Mouse (Mus musculus) lung, postnatal 10 days (tissue): ENCODE results near the gene Hist1h4f.
A peak's percentile ranks its signal among the peaks of the same experiment; 100 is the strongest.

Experiments
- DNase-seq: peaks from one replicate; pipeline ENCODE4 v3.0.0; 2021

Hist1h4f gene

DNA sequence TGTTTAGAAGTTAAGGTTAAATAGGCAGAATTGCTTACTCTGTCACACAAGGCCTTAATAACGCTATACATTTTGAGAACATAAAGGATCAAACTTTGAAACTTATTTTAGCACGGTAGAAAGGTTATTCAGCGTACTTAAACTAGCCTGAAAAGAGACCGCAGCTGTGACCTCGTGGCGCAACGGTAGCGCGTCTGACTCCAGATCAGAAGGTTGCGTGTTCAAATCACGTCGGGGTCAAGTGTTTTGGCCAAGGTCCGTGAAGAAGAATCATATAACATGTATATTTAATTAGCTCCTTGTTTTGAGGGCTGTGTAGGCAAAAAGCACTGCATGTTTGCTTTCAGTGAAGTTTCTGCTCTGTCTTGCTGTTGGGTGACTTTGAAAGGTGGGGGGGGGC lies 45.1 kb downstream of the Hist1h4f start:
- DNase-seq = peak; percentile 30

DNA sequence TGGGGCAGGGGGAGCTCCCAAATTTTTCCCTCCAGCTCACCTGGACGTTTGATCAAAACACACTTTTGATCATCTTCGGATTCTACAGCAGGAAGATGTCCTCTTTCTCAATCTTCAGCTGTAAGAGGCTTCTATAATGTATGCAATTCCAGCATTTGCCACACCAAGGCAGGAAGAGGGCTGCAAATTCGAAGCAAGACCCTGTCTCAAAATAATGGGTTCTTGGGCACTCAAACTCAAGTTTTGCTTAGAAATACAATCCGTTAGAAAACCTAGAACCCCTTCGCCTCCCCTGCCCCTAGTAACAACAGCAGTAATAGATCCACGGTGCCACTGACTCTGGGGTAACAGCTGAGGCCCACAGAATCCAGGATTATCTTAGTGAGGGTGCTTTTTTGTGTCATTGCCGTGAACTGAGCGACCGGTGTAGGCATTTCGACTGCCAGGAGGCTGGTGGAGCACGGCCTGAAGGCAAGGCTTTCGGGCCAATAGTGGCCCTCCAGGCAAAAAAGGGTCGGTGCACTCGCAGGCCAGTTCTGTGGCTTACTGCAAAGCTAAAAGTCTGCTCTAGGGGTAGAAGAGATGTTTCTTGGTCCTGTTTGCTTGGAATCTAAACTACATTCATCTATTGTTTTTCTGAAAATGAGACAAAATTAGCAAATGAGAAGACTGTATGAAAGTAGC lies 45.6 kb downstream of the Hist1h4f start:
- DNase-seq = no peak

DNA sequence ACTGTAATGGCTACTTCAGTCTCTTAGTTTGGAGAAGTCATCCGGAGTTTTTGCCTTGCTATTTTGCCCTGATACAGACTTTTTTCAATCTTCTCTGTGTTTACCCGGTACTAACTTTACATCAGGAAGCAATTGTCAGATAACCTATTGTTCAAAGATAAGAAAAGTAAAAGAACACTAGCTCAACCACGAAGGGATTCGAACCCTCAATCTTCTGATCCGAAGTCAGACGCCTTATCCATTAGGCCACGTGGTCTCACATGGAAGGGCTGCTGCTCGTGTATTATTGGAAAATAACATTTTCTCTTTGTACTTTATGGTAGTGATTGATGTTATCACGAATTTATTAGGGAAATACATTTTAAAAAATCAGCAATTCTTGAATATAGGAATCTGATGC lies 47.7 kb downstream of the Hist1h4f start:
- DNase-seq = peak; percentile 49

DNA sequence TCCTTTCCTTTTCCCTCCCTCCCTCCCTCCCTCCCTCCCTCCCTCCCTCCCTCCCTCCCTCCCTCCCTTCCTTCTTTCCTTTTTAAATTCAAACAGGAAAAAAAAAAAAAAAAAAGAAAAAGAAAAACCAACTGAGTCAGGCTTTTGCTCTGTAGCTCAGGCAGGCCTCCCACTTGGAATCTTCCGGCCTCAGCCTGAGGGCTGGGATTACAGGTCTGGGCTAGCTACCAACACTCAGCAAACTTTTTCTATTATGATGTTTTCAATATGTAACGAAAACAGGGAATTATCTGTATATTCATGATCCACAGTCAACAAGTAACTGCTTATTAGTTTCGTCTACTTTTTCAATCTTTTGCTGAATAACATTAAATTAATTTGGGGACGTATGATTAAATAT lies 48.5 kb downstream of the Hist1h4f start:
- DNase-seq = no peak

DNA sequence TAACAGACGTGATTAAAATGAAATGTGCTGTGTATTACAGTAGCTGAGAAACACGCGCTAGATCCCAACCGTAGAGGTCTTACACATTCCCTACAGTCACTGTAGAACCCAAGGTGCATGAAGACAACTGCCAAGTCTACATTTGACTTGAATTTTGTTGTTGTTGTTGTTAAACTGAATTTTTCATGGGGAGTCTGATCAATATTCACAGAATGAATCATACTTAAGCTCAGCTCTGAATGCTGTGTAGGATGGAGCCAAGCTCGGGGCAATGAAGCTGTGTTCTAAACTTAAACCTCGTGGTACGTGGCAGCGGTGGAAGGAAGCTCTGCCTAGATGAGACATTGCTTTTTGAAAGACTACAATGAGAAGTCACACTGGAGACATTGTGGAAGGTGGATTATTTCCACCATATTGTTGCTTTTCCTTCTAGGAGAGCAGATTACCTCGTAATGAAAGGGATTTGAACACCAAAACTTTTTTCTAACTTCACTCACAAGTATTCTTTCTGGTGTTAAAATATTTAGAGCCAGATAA lies 49.3 kb downstream of the Hist1h4f start:
- DNase-seq = no peak

DNA sequence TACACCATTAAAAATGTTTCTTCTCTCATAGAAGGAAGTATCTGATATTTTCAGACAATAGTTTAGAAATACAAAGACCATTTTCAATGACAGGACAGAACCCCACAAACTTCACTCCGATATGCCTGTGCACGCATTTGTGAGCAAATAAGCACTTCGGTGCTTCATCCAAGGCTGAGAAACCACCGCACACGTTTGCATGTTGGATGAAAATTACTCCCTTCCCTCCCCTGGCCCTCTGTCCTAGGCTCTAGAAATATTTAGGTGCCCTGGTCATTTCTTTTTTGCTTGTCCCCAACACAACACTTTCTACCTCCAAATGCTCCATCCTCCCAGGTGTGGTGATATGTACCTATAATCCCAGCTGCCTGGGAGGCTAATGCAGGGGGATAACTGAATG lies 49.9 kb downstream of the Hist1h4f start:
- no peak for DNase-seq
